Mouse (Mus musculus) liver, postnatal 0 days (tissue): ENCODE measurements around the gene Spin1. TPM values are rescaled to one million over a fixed set of nuclear protein-coding genes. Genes with fewer than 3 reads are reported as not detected.

Source experiments
- ATAC-seq: fragments of 200-750 bp; cut with Nextera tagmentation; 2 replicates; pipeline ENCODE4 v1.8.0; 2017; ENCODE audit warnings: mild to moderate bottlenecking, moderate library complexity
- DNase-seq: peaks from one replicate; pipeline ENCODE4 v3.0.0-alpha.2; 2016
- H3K27ac ChIP-seq: fragments of 300-500 bp; sonication (generic); 2 replicates; pipeline ENCODE4 v1.5.1; 2014; ENCODE audit warnings: antibody characterized with exemption, moderate library complexity, mild to moderate bottlenecking, low read depth
- H3K27me3 ChIP-seq: fragments of 300-500 bp; sonication (generic); 2 replicates; pipeline ENCODE4 v1.6.1; 2014; ENCODE audit warnings: low read length, control low read depth, mixed read lengths; ENCODE audit not compliant: insufficient read depth
- H3K36me3 ChIP-seq: fragments of 300-500 bp; sonication (generic); replicated peaks from 2 replicates; pipeline ENCODE4 v1.6.1; 2014; ENCODE audit warnings: mild to moderate bottlenecking, control low read depth, low read length, moderate library complexity, mixed read lengths; ENCODE audit not compliant: insufficient read depth
- H3K4me1 ChIP-seq: fragments of 300-500 bp; sonication (generic); 2 replicates; pipeline ENCODE4 v1.6.1; 2014; ENCODE audit warnings: antibody characterized with exemption, mild to moderate bottlenecking, control low read depth; ENCODE audit not compliant: insufficient read depth
- H3K4me2 ChIP-seq: fragments of 300-500 bp; sonication (generic); 2 replicates; pipeline ENCODE4 v1.6.1; 2014; ENCODE audit warnings: low read depth, mild to moderate bottlenecking, low read length, moderate library complexity, mixed read lengths
- H3K4me3 ChIP-seq: fragments of 300-500 bp; sonication (generic); 2 replicates; pipeline ENCODE4 v1.5.1; 2014; ENCODE audit warnings: low read depth, low read length
- H3K9ac ChIP-seq: fragments of 300-500 bp; sonication (generic); replicated peaks from 2 replicates; pipeline ENCODE4 v1.6.1; 2014; ENCODE audit warnings: mild to moderate bottlenecking, moderate library complexity
- H3K9me3 ChIP-seq: fragments of 300-500 bp; sonication (generic); 2 replicates; pipeline ENCODE4 v1.6.1; 2016; ENCODE audit warnings: mild to moderate bottlenecking, control low read depth, low read length, mixed read lengths
- CTCF ChIP-seq: sonication (generic); IDR thresholded peaks from 2 replicates; pipeline ENCODE4 v1.5.1; 2016; ENCODE audit warnings: antibody characterized with exemption, low read depth
- EP300 ChIP-seq: IDR thresholded peaks from 2 replicates; pipeline ENCODE4 v1.6.1; 2016; ENCODE audit warnings: antibody characterized with exemption, low read depth, mild to moderate bottlenecking
- WGBS: fragments of 180-500 bp; shearing (Covaris S2); extraction: QIAGEN DNeasy Blood & Tissue Kit; methylation state at CpG from one replicate; pipeline ENCODE4 v1.1.7; 2014; ENCODE audit not compliant: insufficient replicate concordance; 5-methylcytosine and 5-hydroxymethylcytosine counted together
- polyA plus RNA-seq: library from polyadenylated mRNA; unstranded; fragments of >200 nt; fragmentation: Nextera tagmentation; extraction: Ambion mirVana; gene quantifications from 2 replicates; pipeline ENCODE4 v1.2.1, GENCODE M21; 2015

The Spin1 gene
- polyA plus RNA-seq, 1 experiment from 2014 or later = 12.6 TPM

- Histone ChIP-seq H3K36me3 (no peaks in the 10 kb centered on the region), H3K9ac (no peak overlapping the region), H3K4me2 (no peak overlapping the region), H3K27me3 (no peaks in the 10 kb centered on the region), H3K4me3 (no peak overlapping the region), H3K4me1 (no peaks in the 10 kb centered on the region), H3K9me3 (no peaks in the 10 kb centered on the region), H3K27ac (no peak overlapping the region)
- no peak for DNase-seq
- TF ChIP-seq EP300 (no peak), CTCF (no peak)
- peak; percentile 58; the same call in 1 of the 2 replicates for ATAC-seq
- 65% methylated on average over 5 of the region's 5 CpGs for WGBS
Observed at GRCm38 (mm10) chr13:51093430-51093829, 7.2 kb upstream of the Spin1 start.

- DNase-seq (no peak), ATAC-seq (peak; percentile 72)
- Histone ChIP-seq H3K27ac (no peak overlapping the region), H3K27me3 (no peaks in the 10 kb centered on the region), H3K9ac (no peak overlapping the region), H3K4me2 (no peak overlapping the region), H3K36me3 (no peaks in the 10 kb centered on the region), H3K4me3 (no peak overlapping the region), H3K4me1 (no peaks in the 10 kb centered on the region; the same call in 1 of the 2 replicates), H3K9me3 (no peaks in the 10 kb centered on the region)
- WGBS = 72% methylated on average over 16 of the region's 16 CpGs
- TF ChIP-seq CTCF (no peak), EP300 (peak; percentile 16; the same call in 1 of the 2 replicates)
Observed at GRCm38 (mm10) chr13:51094323-51095195, 6.1 kb upstream of the Spin1 start.

GRCm38 (mm10) chr13:51095196-51095715 is 5.4 kb upstream of the Spin1 start:
- no peak overlapping the region for H3K4me2 ChIP-seq
- H3K36me3 ChIP-seq = no peaks in the 10 kb centered on the region
- 74% methylated on average over 7 of the region's 7 CpGs for WGBS
- H3K9me3 ChIP-seq = no peaks in the 10 kb centered on the region
- peaks cover 6% of the 10 kb centered on the region for H3K4me1 ChIP-seq
- no peak overlapping the region for H3K4me3 ChIP-seq
- DNase-seq (no peak), ATAC-seq (no peak)
- no peaks in the 10 kb centered on the region for H3K27me3 ChIP-seq
- no peak overlapping the region for H3K27ac ChIP-seq
- no peak for TF ChIP-seq CTCF
- TF ChIP-seq EP300 = no peak
- H3K9ac ChIP-seq = no peak overlapping the region

DNA sequence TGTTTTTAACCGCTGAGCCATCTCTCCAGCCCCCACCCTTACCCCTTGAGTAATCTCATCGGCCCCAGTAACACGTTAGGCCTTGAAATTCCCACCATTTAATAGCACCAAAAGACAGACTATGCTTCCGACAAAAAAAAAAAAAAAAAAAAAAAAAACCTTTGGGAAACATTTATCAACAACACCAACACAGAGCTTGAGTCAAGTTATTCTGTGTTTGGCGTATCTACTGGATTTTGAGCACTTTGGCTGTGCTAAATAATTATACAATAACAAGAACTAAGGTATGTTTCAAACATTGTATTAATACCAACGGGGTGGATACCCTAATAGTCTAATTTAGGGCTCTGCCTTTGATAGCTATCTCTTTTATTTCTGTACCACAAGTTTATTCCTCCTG is 4.0 kb upstream of the Spin1 start:
- Histone ChIP-seq H3K36me3 (no peaks in the 10 kb centered on the region), H3K4me2 (no peak overlapping the region), H3K27me3 (no peaks in the 10 kb centered on the region), H3K27ac (no peak overlapping the region), H3K4me3 (no peak overlapping the region), H3K4me1 (peaks cover 9% of the 10 kb centered on the region), H3K9me3 (no peaks in the 10 kb centered on the region), H3K9ac (no peak overlapping the region)
- WGBS = 88% methylated on average over 6 of the region's 6 CpGs
- DNase-seq = no peak
- TF ChIP-seq EP300 = no peak
- TF ChIP-seq CTCF = no peak
- ATAC-seq = no peak

DNA sequence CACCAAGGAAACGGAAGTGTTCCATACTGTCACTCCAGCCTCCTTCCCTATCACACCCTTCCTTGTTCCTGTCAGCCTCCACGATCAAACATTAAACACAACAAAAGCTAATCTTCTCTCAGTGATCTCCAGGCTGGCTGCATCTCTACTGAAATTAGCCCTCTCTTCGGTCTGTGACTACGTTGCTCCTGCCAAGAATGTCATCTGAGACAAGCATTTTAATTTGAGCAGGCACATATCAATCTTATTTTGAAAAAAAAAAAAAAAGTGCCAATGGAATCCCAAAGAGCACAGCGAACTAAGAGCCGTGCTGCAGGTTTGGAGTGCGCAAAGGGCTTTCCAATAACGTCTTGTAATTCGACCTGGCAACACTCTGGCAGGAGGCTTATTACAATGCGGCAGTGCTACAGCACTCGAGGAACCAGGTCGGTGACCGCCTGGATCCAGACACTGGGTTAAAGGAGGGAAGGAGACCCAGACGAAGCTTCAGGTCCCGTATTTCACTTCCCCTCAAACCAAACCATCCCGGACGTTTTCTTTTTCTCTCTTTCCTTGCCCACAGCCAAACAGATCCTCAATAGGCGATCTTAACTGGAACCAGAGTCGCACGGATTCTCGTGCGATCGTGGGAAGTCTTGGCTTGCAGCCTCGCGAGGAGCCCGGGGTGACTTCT is 984 bp upstream of the Spin1 start:
- peaks cover 22% of the 10 kb centered on the region for H3K4me1 ChIP-seq
- no peaks in the 10 kb centered on the region for H3K27me3 ChIP-seq
- H3K9ac ChIP-seq = peak overlapping the region; percentile 63
- H3K9me3 ChIP-seq = no peaks in the 10 kb centered on the region
- TF ChIP-seq EP300 = no peak
- no peak for TF ChIP-seq CTCF
- ATAC-seq = no peak
- H3K36me3 ChIP-seq = no peaks in the 10 kb centered on the region
- peak overlapping the region; percentile 85 for H3K4me3 ChIP-seq
- peak overlapping the region; percentile 97 for H3K4me2 ChIP-seq
- no peak for DNase-seq
- 7% methylated on average over 26 of the region's 26 CpGs for WGBS
- peak overlapping the region; percentile 60; the same call in 1 of the 2 replicates for H3K27ac ChIP-seq
